Mouse (Mus musculus) layer of hippocampus, adult 6 months (tissue): ENCODE measurements around the gene Fam19a1. TPM values are rescaled to one million over a fixed set of nuclear protein-coding genes. Genes with fewer than 3 reads are reported as not detected.

ENCODE experiments used
- long read RNA-seq, 2 experiments: library from polyadenylated mRNA; unstranded; transcript quantifications; one replicate each; pipeline ENCODE4 v2.0.0; 2019 to 2020
- polyA plus RNA-seq: library from polyadenylated mRNA; unstranded; fragments of <200 nt; fragmentation: Nextera tagmentation; gene quantifications from 2 replicates; pipeline ENCODE4 v1.2.3, GENCODE M21; 2021

Fam19a1 gene
- polyA plus RNA-seq = 25.6 and 25.9 TPM in 2 replicates
- long read RNA-seq, experiment 1, partial matches to known transcripts = 15 of 20 reads
- long read RNA-seq, experiment 1, other reads (novel, unspliced or antisense) = 5 of 20 reads
- long read RNA-seq, experiment 2, partial matches to known transcripts = 20 of 59 reads
- long read RNA-seq, experiment 2, other reads (novel, unspliced or antisense) = 39 of 59 reads

GRCm38 (mm10) chr6:96112854-96113253 is at the start of gene Fam19a1:
Fam19a1 (plus strand) TSS chr6:96113154.

DNA sequence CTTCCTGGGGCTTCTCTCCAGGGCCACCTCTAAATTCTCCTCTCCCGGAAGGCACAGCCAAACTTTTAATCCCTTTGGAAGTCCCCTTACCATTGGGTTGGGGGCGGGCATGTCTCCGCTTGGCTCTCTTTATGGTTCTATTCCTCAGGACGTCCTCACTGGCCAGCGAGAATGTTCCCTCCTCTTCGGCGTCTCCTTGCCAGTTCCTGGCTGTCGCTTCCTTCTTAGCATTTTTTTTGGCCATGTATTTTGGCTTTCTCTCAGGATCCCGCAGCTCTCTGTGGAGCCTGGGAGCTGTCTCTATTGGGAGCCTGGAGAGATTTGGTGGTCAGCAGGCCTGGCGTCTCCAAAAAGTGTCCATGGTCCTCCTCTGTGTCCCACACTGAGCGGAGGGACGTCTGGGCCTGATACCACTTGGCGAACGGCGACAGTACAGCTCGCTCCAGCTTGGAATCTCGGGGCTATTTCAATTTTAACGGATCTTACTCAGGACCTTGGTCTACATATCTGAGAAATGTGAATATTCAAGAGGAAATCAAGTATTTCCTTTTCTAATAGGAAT is 52.9 kb downstream of the Fam19a1 start, which contains the start of gene 1700123L14Rik:
Gene 1700123L14Rik (minus strand): TSS at position 426 of the 562 bp plus-strand sequence.

Other genes with a start within 250 kb of the Fam19a1 start
- not detected in 2 replicates for gene 1700123L14Rik, start 53.1 kb downstream of the Fam19a1 start, polyA plus RNA-seq